Mouse (Mus musculus): ENCODE measurements around the gene Cyp2c23. TPM values are rescaled to one million over a fixed set of nuclear protein-coding genes. Genes with fewer than 3 reads are reported as not detected.

Gene Cyp2c23
- polyA plus RNA-seq, 1 experiment from 2014 or later, result 0.60 TPM

DNA sequence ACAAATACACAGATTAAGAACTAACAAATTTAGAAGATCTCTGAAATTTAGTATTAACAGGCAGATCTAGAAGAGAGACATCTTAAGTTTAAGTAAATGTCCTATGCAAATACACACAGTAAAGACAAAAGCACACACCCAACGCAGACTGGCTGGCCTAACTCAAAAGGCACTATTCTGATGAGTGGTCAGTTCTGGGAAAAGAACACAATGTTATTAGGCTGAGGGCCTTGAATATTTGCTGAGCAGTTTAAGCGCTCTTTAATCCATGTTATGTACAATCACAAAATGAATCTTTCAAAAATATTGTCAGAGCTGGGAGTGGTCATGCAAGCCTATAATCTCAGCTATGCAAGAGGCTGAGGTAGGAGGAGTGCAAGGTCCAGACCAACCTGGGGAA, 35.7 kb upstream of the Cyp2c23 start:
- Histone ChIP-seq H3K4me1 (ENCODE audit: insufficient read depth, low read length) (peaks cover 16% of the 10 kb centered on the region; the same call in 1 of the 2 replicates), H3K4me3 (ENCODE audit: low read length) (no peak overlapping the region), H3K27ac (ENCODE audit: low read length) (no peak overlapping the region), H3K36me3 (ENCODE audit: insufficient read depth, low read length) (peaks cover 15% of the 10 kb centered on the region), H3K4me2 (replicated peaks; ENCODE audit: low read depth, low read length) (no peak overlapping the region), H3K9ac (replicated peaks; ENCODE audit: low read length) (no peak overlapping the region), H3K27me3 (ENCODE audit: insufficient read depth, low read length) (no peaks in the 10 kb centered on the region), H3K9me3 (ENCODE audit: low read length) (no peaks in the 10 kb centered on the region)
- ATAC-seq (ENCODE audit: low FRiP score, low TSS enrichment), result no peak
- WGBS, result 92% methylated on average over 2 of the region's 2 CpGs

- no peak overlapping the region for H3K27ac ChIP-seq (ENCODE audit: low read length)
- no peaks in the 10 kb centered on the region for H3K27me3 ChIP-seq (ENCODE audit: insufficient read depth, low read length)
- no peak overlapping the region for H3K9ac ChIP-seq (replicated peaks; ENCODE audit: low read length)
- peaks cover 20% of the 10 kb centered on the region for H3K36me3 ChIP-seq (ENCODE audit: insufficient read depth, low read length)
- ATAC-seq (ENCODE audit: low FRiP score, low TSS enrichment), result no peak
- H3K4me2 ChIP-seq (replicated peaks; ENCODE audit: low read depth, low read length), result no peak overlapping the region
- H3K9me3 ChIP-seq (ENCODE audit: low read length), result no peaks in the 10 kb centered on the region
- WGBS, result 79% methylated on average over 7 of the region's 7 CpGs
- H3K4me3 ChIP-seq (ENCODE audit: low read length), result no peak overlapping the region
- peaks cover 16% of the 10 kb centered on the region; the same call in 1 of the 2 replicates for H3K4me1 ChIP-seq (ENCODE audit: insufficient read depth, low read length)
Measured at GRCm38 (mm10) chr19:44063773-44064172, 34.8 kb upstream of the Cyp2c23 start.

- H3K27ac ChIP-seq (ENCODE audit: low read length), result no peak overlapping the region
- H3K36me3 ChIP-seq (ENCODE audit: insufficient read depth, low read length), result peaks cover 32% of the 10 kb centered on the region
- no peak overlapping the region for H3K4me2 ChIP-seq (replicated peaks; ENCODE audit: low read depth, low read length)
- H3K9me3 ChIP-seq (ENCODE audit: low read length), result no peaks in the 10 kb centered on the region
- no peak overlapping the region for H3K9ac ChIP-seq (replicated peaks; ENCODE audit: low read length)
- H3K4me1 ChIP-seq (ENCODE audit: insufficient read depth, low read length), result no peaks in the 10 kb centered on the region
- H3K4me3 ChIP-seq (ENCODE audit: low read length), result no peak overlapping the region
- H3K27me3 ChIP-seq (ENCODE audit: insufficient read depth, low read length), result no peaks in the 10 kb centered on the region
- 82% methylated on average over 3 of the region's 3 CpGs for WGBS
- ATAC-seq (ENCODE audit: low FRiP score, low TSS enrichment), result no peak
Measured at GRCm38 (mm10) chr19:44060226-44060625, 31.2 kb upstream of the Cyp2c23 start.

- H3K27me3 ChIP-seq (ENCODE audit: insufficient read depth, low read length), result no peaks in the 10 kb centered on the region
- no peaks in the 10 kb centered on the region for H3K9me3 ChIP-seq (ENCODE audit: low read length)
- H3K9ac ChIP-seq (replicated peaks; ENCODE audit: low read length), result no peak overlapping the region
- peaks cover 22% of the 10 kb centered on the region for H3K36me3 ChIP-seq (ENCODE audit: insufficient read depth, low read length)
- 69% methylated on average over 4 of the region's 4 CpGs for WGBS
- no peak overlapping the region for H3K4me2 ChIP-seq (replicated peaks; ENCODE audit: low read depth, low read length)
- no peak for ATAC-seq (ENCODE audit: low FRiP score, low TSS enrichment)
- H3K4me1 ChIP-seq (ENCODE audit: insufficient read depth, low read length), result no peaks in the 10 kb centered on the region
- no peak overlapping the region for H3K4me3 ChIP-seq (ENCODE audit: low read length)
- H3K27ac ChIP-seq (ENCODE audit: low read length), result 0 out of 2 replicates have a peak overlapping the region, but pooled peaks have one; percentile 16
Measured at GRCm38 (mm10) chr19:44055173-44055826, 26.3 kb upstream of the Cyp2c23 start.

GRCm38 (mm10) chr19:44050388-44050787, 21.4 kb upstream of the Cyp2c23 start:
- H3K4me2 ChIP-seq (replicated peaks; ENCODE audit: low read depth, low read length), result no peak overlapping the region
- no peak overlapping the region for H3K4me3 ChIP-seq (ENCODE audit: low read length)
- no peak overlapping the region for H3K9ac ChIP-seq (replicated peaks; ENCODE audit: low read length)
- no peaks in the 10 kb centered on the region for H3K9me3 ChIP-seq (ENCODE audit: low read length)
- peaks cover 19% of the 10 kb centered on the region for H3K36me3 ChIP-seq (ENCODE audit: insufficient read depth, low read length)
- no peak for ATAC-seq (ENCODE audit: low FRiP score, low TSS enrichment)
- WGBS, result 81% methylated on average over 4 of the region's 4 CpGs
- no peaks in the 10 kb centered on the region for H3K27me3 ChIP-seq (ENCODE audit: insufficient read depth, low read length)
- no peaks in the 10 kb centered on the region for H3K4me1 ChIP-seq (ENCODE audit: insufficient read depth, low read length)
- no peak overlapping the region for H3K27ac ChIP-seq (ENCODE audit: low read length)

DNA sequence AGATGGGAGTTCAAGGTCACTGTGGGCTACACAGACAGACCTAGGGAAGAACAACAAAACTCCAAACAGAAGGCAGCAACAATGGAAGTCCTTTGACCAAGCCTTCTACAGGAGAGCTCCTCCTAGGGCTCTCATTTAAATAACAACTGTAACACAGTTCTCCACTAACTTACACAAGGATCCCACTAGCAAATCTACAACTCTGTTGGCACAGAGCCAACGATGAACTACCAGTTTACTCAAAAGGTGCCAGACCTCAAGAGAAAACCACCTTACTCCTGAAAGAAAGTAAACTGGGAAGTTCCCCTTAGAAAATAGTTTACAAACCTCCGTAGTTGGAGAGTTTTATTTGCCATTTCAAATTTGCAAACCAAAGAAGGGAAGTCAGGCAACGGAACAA, 20.3 kb upstream of the Cyp2c23 start:
- WGBS, result 53% methylated on average over 3 of the region's 3 CpGs
- Histone ChIP-seq H3K27me3 (ENCODE audit: insufficient read depth, low read length) (no peaks in the 10 kb centered on the region), H3K36me3 (ENCODE audit: insufficient read depth, low read length) (peaks cover 24% of the 10 kb centered on the region)

GRCm38 (mm10) chr19:44045847-44046246, 16.8 kb upstream of the Cyp2c23 start:
- Histone ChIP-seq H3K9me3 (ENCODE audit: low read length) (no peaks in the 10 kb centered on the region), H3K4me2 (replicated peaks; ENCODE audit: low read depth, low read length) (no peak overlapping the region), H3K4me3 (ENCODE audit: low read length) (no peak overlapping the region), H3K27me3 (ENCODE audit: insufficient read depth, low read length) (no peaks in the 10 kb centered on the region), H3K27ac (ENCODE audit: low read length) (no peak overlapping the region), H3K9ac (replicated peaks; ENCODE audit: low read length) (no peak overlapping the region), H3K36me3 (ENCODE audit: insufficient read depth, low read length) (peaks cover 20% of the 10 kb centered on the region), H3K4me1 (ENCODE audit: insufficient read depth, low read length) (no peaks in the 10 kb centered on the region)
- 76% methylated on average over 3 of the region's 3 CpGs for WGBS
- no peak for ATAC-seq (ENCODE audit: low FRiP score, low TSS enrichment)

More for the DNA sequence above, 20.3 kb upstream of the Cyp2c23 start:
- Histone ChIP-seq H3K4me3 (ENCODE audit: low read length) (no peak overlapping the region), H3K4me2 (replicated peaks; ENCODE audit: low read depth, low read length) (no peak overlapping the region), H3K4me1 (ENCODE audit: insufficient read depth, low read length) (no peaks in the 10 kb centered on the region), H3K27ac (ENCODE audit: low read length) (no peak overlapping the region), H3K9ac (replicated peaks; ENCODE audit: low read length) (no peak overlapping the region), H3K9me3 (ENCODE audit: low read length) (no peaks in the 10 kb centered on the region)
- no peak for ATAC-seq (ENCODE audit: low FRiP score, low TSS enrichment)

DNA sequence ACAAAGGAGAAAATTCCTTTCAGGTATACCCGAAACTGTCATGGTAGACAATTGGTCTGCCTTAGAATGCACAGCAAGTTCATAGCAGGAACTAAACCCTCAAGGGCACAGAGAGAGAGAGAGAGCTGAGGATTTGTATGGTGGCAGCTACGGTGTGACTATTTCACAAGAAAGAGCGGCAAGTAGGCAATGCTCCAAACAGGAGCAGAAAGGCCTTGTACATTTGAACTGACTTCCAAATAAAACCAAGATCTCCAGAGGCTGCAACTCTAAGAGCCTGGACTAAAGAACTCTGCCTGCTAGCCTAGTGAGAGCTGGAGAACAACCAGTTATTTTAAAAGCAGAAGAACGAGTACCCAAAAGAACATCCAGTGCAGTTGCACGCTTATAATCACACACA, 13.1 kb upstream of the Cyp2c23 start:
- Histone ChIP-seq H3K27ac (ENCODE audit: low read length) (no peak overlapping the region), H3K9ac (replicated peaks; ENCODE audit: low read length) (no peak overlapping the region), H3K4me2 (replicated peaks; ENCODE audit: low read depth, low read length) (no peak overlapping the region), H3K27me3 (ENCODE audit: insufficient read depth, low read length) (no peaks in the 10 kb centered on the region), H3K36me3 (ENCODE audit: insufficient read depth, low read length) (peaks cover 30% of the 10 kb centered on the region), H3K4me3 (ENCODE audit: low read length) (no peak overlapping the region), H3K4me1 (ENCODE audit: insufficient read depth, low read length) (no peaks in the 10 kb centered on the region), H3K9me3 (ENCODE audit: low read length) (no peaks in the 10 kb centered on the region)
- ATAC-seq (ENCODE audit: low FRiP score, low TSS enrichment), result no peak
- WGBS, result 88% methylated on average over 5 of the region's 5 CpGs

- H3K4me3 ChIP-seq (ENCODE audit: low read length), result no peak overlapping the region
- WGBS, result 92% methylated on average over 5 of the region's 5 CpGs
- peaks cover 26% of the 10 kb centered on the region for H3K36me3 ChIP-seq (ENCODE audit: insufficient read depth, low read length)
- H3K4me1 ChIP-seq (ENCODE audit: insufficient read depth, low read length), result no peaks in the 10 kb centered on the region
- H3K27me3 ChIP-seq (ENCODE audit: insufficient read depth, low read length), result no peaks in the 10 kb centered on the region
- no peak overlapping the region for H3K4me2 ChIP-seq (replicated peaks; ENCODE audit: low read depth, low read length)
- H3K9me3 ChIP-seq (ENCODE audit: low read length), result no peaks in the 10 kb centered on the region
- H3K27ac ChIP-seq (ENCODE audit: low read length), result peak overlapping the region; percentile 60
- H3K9ac ChIP-seq (replicated peaks; ENCODE audit: low read length), result no peak overlapping the region
- no peak for ATAC-seq (ENCODE audit: low FRiP score, low TSS enrichment)
Measured at GRCm38 (mm10) chr19:44033396-44033795, 4.4 kb upstream of the Cyp2c23 start.

- ATAC-seq (ENCODE audit: low FRiP score, low TSS enrichment), result peak; percentile 78
- peak overlapping the region; percentile 78 for H3K27ac ChIP-seq (ENCODE audit: low read length)
- H3K9ac ChIP-seq (replicated peaks; ENCODE audit: low read length), result no peak overlapping the region
- no peaks in the 10 kb centered on the region for H3K4me1 ChIP-seq (ENCODE audit: insufficient read depth, low read length)
- WGBS, result 78% methylated on average over 11 of the region's 11 CpGs
- no peaks in the 10 kb centered on the region for H3K27me3 ChIP-seq (ENCODE audit: insufficient read depth, low read length)
- H3K4me2 ChIP-seq (replicated peaks; ENCODE audit: low read depth, low read length), result no peak overlapping the region
- H3K9me3 ChIP-seq (ENCODE audit: low read length), result no peaks in the 10 kb centered on the region
- H3K4me3 ChIP-seq (ENCODE audit: low read length), result no peak overlapping the region
- H3K36me3 ChIP-seq (ENCODE audit: insufficient read depth, low read length), result peaks cover 22% of the 10 kb centered on the region
Measured at GRCm38 (mm10) chr19:44032046-44032744, 3.2 kb upstream of the Cyp2c23 start.

All from kidney, embryonic 16.5 days (tissue).